ENCODE assay signal across 11 mouse cellular contexts in the genomic region with DNA sequence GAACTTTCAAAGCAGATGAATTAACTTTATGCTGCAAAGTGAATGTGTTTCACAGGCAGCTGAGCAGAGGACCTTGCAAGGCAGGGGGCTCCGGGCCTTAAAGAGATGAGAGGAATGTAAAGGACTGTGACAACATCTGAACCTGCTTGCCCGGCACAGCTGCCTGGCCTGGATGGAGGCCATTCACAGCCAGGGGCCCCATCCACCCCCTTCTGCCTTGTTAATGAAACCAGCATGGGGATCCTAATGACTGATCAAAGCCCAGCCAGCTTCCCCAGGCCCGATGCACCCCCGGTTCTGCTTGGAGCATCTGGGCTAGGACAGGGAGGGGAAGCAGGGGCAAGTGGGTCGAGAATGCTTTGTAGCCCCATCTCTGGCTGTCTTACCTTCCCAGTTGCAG.
DNase-seq lines count a peak whose midpoint lies in the region; ATAC-seq lines count a peak whose summit lies in the region.
"Had no signal": no experiment of that assay in that cellular context is flagged by ENCODE, and none has a peak within 500 bp of the region (broad histone marks: within the 10 kb centered on the region; RNA-seq: fewer than 3 reads in every experiment).

No protein-coding gene starts in this region.

- no peaks in the 10 kb centered on the region for H3K9me3 ChIP-seq in kidney, embryonic 15.5 days (replicated peaks)
- H3K9me3 ChIP-seq in embryonic facial prominence, embryonic 13.5 days: no peaks in the 10 kb centered on the region
- no peaks in the 10 kb centered on the region for H3K9me3 ChIP-seq in limb, embryonic 10.5 days (replicated peaks)
- H3K9me3 ChIP-seq in neural tube, embryonic 13.5 days: no peaks in the 10 kb centered on the region

- no peak overlapping the region for H3K27ac ChIP-seq in kidney, embryonic 15.5 days
- no peak overlapping the region for H3K27ac ChIP-seq in embryonic facial prominence, embryonic 13.5 days
- peak overlapping the region; percentile 25; the same call in 1 of the 2 replicates for H3K27ac ChIP-seq in limb, embryonic 10.5 days
- H3K27ac ChIP-seq in neural tube, embryonic 13.5 days (replicated peaks): peak overlapping the region; percentile 14; the same call in 1 of the 2 replicates

- H3K4me2 ChIP-seq in kidney, embryonic 15.5 days: no peak overlapping the region
- H3K4me2 ChIP-seq in embryonic facial prominence, embryonic 13.5 days: no peak overlapping the region
- no peak overlapping the region for H3K4me2 ChIP-seq in neural tube, embryonic 13.5 days

- H3K9ac ChIP-seq in kidney, embryonic 15.5 days: no peak overlapping the region
- peak overlapping the region; percentile 51; the same call in 1 of the 2 replicates for H3K9ac ChIP-seq in embryonic facial prominence, embryonic 13.5 days
- peak overlapping the region; percentile 38; the same call in 1 of the 2 replicates for H3K9ac ChIP-seq in neural tube, embryonic 13.5 days

- WGBS in kidney, embryonic 15.5 days: 15% methylated on average over 5 of the region's 5 CpGs
- WGBS in embryonic facial prominence, embryonic 13.5 days: 5% methylated on average over 5 of the region's 5 CpGs
- 3% methylated on average over 5 of the region's 5 CpGs for WGBS in limb, embryonic 10.5 days
- 1% methylated on average over 5 of the region's 5 CpGs for WGBS in neural tube, embryonic 13.5 days

- no peaks in the 10 kb centered on the region for H3K36me3 ChIP-seq in kidney, embryonic 15.5 days
- H3K36me3 ChIP-seq in embryonic facial prominence, embryonic 13.5 days: no peaks in the 10 kb centered on the region
- no peaks in the 10 kb centered on the region for H3K36me3 ChIP-seq in limb, embryonic 10.5 days
- peaks cover 3% of the 10 kb centered on the region; the same call in 1 of the 2 replicates for H3K36me3 ChIP-seq in neural tube, embryonic 13.5 days

- peak; percentile 66 for ATAC-seq in kidney, embryonic 15.5 days (replicated peaks; ENCODE audit: low FRiP score)
- ATAC-seq in embryonic facial prominence, embryonic 13.5 days (ENCODE audit: insufficient number of reproducible peaks, insufficient read depth, low FRiP score, low TSS enrichment, low read depth): no peak
- no peak for ATAC-seq in neural tube, embryonic 13.5 days (ENCODE audit: low read depth)
- ATAC-seq: Patski had no signal

- no peaks in the 10 kb centered on the region for H3K27me3 ChIP-seq in kidney, embryonic 15.5 days
- no peaks in the 10 kb centered on the region for H3K27me3 ChIP-seq in embryonic facial prominence, embryonic 13.5 days
- peaks cover 89% of the 10 kb centered on the region for H3K27me3 ChIP-seq in limb, embryonic 10.5 days (ENCODE audit: low read depth, poor library complexity, severe bottlenecking)
- no peaks in the 10 kb centered on the region for H3K27me3 ChIP-seq in neural tube, embryonic 13.5 days

- H3K4me1 ChIP-seq in kidney, embryonic 15.5 days: peaks cover 5% of the 10 kb centered on the region; the same call in 1 of the 2 replicates
- peaks cover 25% of the 10 kb centered on the region for H3K4me1 ChIP-seq in embryonic facial prominence, embryonic 13.5 days
- peaks cover 35% of the 10 kb centered on the region for H3K4me1 ChIP-seq in limb, embryonic 10.5 days
- H3K4me1 ChIP-seq in neural tube, embryonic 13.5 days (replicated peaks): peaks cover 63% of the 10 kb centered on the region

- DNase-seq in kidney, adult 8-10 months: no peak
- DNase-seq in limb, embryonic 10.5 days (ENCODE audit: low spot score): peak; percentile 63
- no peak for DNase-seq in cerebellum, adult 11-12 months
- no peak for DNase-seq in kidney, adult 18-20 months
- DNase-seq: cerebellum, postnatal 25 days; lung, postnatal 10 days; right cerebral cortex, postnatal 25 days had no signal

- no peak overlapping the region for H3K4me3 ChIP-seq in kidney, embryonic 15.5 days (replicated peaks)
- no peak overlapping the region for H3K4me3 ChIP-seq in embryonic facial prominence, embryonic 13.5 days
- no peak overlapping the region for H3K4me3 ChIP-seq in limb, embryonic 10.5 days
- H3K4me3 ChIP-seq in neural tube, embryonic 13.5 days: no peak overlapping the region

Comparison
In these comparisons a context has a peak if more than half of its experiments do, and no peak if none do; other contexts are left out.
1. H3K27ac ChIP-seq: peak in limb, embryonic 10.5 days (single experiment) and neural tube, embryonic 13.5 days (single experiment); none in kidney, embryonic 15.5 days (single experiment) and embryonic facial prominence, embryonic 13.5 days (single experiment).